Mouse (Mus musculus) spleen, postnatal 36 days (tissue): ENCODE data around the gene Xk.
"Not testable (repeated sequence)": the region's sequence is repeated elsewhere in the genome, so short reads cannot be mapped to it uniquely, and the experiment has no call there.

Experiments used
- DNase-seq, 2 experiments: peaks; one replicate each; pipeline ENCODE4 v3.0.0; 2022; ENCODE audit warnings: low spot score in 2 of 2, mixed read lengths in 1 of 2

Xk gene

GRCm38 (mm10) chrX:9272460-9273361, at the start of gene Xk:
Gene Xk, plus strand, starts transcription at chrX:9272756.
- peak; percentile 60 to 63 for DNase-seq

- no peak for DNase-seq
These were observed 45.5 kb upstream of the Xk start for GRCm38 (mm10) chrX:9227105-9227504.

- DNase-seq = no peak
These were observed 31.6 kb upstream of the Xk start for GRCm38 (mm10) chrX:9240737-9241591.

GRCm38 (mm10) chrX:9243381-9243864, 29.1 kb upstream of the Xk start:
- no peak for DNase-seq

- peak; percentile 7 to 29 for DNase-seq
These were observed 27.8 kb upstream of the Xk start for GRCm38 (mm10) chrX:9244603-9245336.

- no peak for DNase-seq
These were observed 23.6 kb upstream of the Xk start for GRCm38 (mm10) chrX:9248911-9249310.

GRCm38 (mm10) chrX:9253990-9254389, 18.6 kb upstream of the Xk start:
- DNase-seq = peak; percentile 3 to 8

GRCm38 (mm10) chrX:9254901-9255300, 17.7 kb upstream of the Xk start:
- no peak for DNase-seq

- DNase-seq = peak in 1 of 2 experiments; percentile 13
These were observed 15.8 kb upstream of the Xk start, which contains the start of gene Gm14862 for GRCm38 (mm10) chrX:9256766-9257165. Gene Gm14862, minus strand, starts transcription at chrX:9256899.

GRCm38 (mm10) chrX:9257831-9258230, 14.7 kb upstream of the Xk start:
- no peak for DNase-seq

GRCm38 (mm10) chrX:9259267-9259666, 13.3 kb upstream of the Xk start:
- DNase-seq = no peak

GRCm38 (mm10) chrX:9271112-9271511, 1.4 kb upstream of the Xk start:
- DNase-seq = no peak

GRCm38 (mm10) chrX:9271947-9272459, 553 bp upstream of the Xk start:
- DNase-seq = no peak

GRCm38 (mm10) chrX:9273377-9274002, 934 bp downstream of the Xk start:
- no peak for DNase-seq

- peak in 1 of 2 experiments; percentile 3 for DNase-seq
These were observed 1.8 kb downstream of the Xk start for GRCm38 (mm10) chrX:9274321-9274720.

GRCm38 (mm10) chrX:9283464-9283863, 10.9 kb downstream of the Xk start, which contains the start of gene H2al1m:
Gene H2al1m, plus strand, starts transcription at chrX:9283764.
- not testable (repeated sequence) for DNase-seq

GRCm38 (mm10) chrX:9293140-9293829, 20.7 kb downstream of the Xk start:
- not testable (repeated sequence) for DNase-seq

GRCm38 (mm10) chrX:9298413-9298864, 25.9 kb downstream of the Xk start:
- peak; percentile 13 to 45 for DNase-seq

- DNase-seq = no peak
These were observed 30.2 kb downstream of the Xk start for GRCm38 (mm10) chrX:9302791-9303190.

- peak in 1 of 2 experiments; percentile 1 for DNase-seq
These were observed 30.9 kb downstream of the Xk start for GRCm38 (mm10) chrX:9303455-9303854.
